Mouse (Mus musculus): Measurements from ENCODE around the gene Cpt2. TPM values are rescaled to one million over a fixed set of nuclear protein-coding genes. Genes with fewer than 3 reads are reported as not detected.

Gene Cpt2
- 100 to 1,000 TPM; 273 to 347 (median 313) TPM for total RNA-seq (2022)

DNA sequence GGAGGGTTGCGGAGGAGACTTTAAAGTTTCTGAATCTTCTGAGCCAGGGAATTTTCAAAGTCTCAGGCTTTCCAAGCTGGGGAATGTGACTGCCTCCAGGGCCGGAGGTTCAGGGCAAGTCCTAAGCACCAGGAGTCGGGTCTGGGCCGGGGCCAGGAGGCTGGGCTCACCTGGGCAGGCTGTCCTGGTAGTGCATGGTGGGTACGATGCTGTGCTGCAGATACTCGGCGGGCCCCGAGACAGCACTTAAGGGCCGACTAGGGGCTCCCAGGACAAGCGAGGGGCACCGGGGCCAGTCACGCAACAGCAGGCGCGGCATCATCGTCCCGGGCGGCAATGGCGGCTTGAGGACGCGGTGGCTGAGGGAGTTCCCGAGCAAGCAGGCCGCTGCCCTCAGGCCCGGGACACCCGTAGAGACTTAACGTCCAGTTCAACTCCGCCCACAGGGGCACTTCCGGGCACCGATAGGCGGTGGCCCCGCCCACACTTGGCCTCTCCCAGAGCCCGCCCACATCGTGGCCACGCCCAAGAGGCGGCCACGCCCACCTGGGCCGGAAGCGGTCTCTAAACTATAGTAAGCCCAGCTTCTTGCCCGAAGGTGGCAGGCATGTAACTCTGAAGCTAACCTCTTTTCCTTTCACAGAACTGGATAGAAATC, at the start of gene Cpt2:
Gene Cpt2, minus strand, starts transcription at position 466 of the 658 bp plus-strand sequence.
- peak; percentile 94 for DNase-seq (ENCODE audit: low spot score)

DNA sequence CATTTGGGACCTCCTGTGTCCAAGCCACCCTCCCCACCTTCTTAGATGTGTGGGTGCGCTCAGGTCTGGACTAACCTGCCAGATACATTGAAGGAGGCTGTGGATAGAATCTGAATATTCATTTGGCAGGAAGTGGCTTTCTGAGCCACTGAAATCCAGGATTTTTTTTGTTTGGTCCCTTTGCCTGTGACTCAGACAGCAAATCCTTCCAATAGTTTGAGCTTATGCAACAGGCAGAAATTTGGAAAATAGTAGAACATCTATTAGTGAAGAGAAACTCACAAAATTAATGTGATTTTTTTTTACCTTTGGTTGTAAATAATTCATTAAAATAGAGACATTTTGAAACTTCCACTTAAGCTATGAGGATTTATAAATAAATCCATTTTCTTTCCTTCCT, 47.8 kb upstream of the Cpt2 start:
- DNase-seq (ENCODE audit: low spot score), result peak; percentile 24

DNA sequence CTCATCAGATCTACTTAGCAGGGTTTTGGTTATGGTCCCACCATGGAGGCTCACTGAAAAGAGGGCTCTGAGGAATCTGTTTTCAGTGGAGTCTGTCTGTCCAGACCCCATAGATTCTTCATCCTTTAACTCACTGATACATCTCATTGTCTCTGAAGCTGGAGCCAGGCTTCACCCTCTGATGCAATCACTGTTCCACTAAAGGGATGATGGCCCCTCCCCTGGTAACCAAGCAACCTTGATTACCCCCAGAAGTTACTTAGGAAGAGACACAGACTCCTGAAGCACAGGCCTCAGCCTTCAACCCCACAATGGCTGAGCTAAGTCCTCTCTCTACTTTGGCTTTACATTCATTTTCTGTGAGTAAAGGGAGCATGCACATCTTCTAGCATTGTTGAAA, 46.4 kb upstream of the Cpt2 start:
- no peak for DNase-seq (ENCODE audit: low spot score)

DNA sequence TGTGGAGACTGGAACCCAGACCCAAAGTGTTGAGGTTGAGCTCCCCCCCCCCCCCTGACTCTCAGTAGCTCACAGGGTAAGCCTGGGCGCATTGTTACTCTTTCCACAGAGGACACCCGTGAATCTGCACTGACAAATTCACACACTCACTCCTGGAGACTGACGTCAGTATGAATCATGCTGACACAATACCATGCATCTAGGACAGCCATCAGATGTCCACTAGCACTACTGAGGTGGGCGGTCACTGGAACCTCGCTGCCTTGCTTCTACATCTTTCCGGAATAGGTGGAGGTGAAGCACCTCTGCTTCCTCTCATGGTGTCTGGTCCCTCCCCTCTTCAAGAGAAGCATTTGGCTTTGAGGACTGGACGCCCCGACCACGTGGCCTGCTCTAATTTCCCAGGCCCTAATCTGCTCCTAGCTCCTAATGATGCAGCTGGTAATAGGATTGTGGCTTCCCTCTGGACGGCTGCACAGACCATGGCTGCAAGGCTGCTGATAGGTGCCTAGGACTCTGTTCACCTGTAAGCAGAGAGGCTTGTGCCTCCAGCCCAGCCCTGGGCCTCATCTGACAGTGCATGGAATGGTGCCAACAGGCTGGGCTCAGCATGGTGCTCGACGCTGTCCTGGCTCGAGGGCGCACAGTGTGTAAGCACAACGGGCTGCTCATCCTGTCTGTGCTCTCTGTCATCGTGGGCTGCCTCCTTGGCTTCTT, 44.7 kb upstream of the Cpt2 start, which contains the start of gene Slc1a7:
Gene Slc1a7, plus strand, starts transcription at position 367 of the 717 bp plus-strand sequence.
- DNase-seq (ENCODE audit: low spot score), result no peak

DNA sequence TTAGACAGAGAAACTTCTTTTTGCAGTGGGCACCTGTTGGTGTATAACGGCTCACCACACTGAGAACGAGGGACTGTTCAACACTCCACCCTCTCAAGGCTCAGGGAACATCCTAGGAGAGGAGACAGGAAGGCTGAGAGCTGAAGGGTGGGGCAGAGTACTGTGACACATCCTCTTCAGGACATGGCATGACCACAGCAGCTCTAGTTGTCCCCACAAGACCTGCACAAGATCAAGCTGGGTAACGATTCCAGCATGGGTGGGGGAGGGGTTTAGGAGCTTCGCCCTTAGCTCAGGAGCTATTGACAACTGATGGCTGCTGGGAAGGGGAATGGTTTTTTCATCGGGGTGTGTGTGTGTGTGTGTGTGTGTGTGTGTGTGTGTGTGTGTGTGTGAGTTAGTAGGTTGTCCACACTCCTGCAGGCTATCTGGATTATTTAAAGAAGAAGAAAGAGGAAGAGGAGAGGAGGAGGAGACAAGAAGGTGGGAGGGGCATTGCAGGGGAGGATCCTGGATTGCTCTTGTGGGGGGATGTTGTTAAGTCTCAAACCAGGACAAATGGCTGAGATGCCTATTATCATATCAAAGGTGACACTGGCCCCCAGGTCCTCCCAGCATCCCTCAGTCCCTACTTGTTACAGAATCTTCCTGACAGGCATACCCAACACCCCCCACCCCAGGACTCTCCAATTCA, 43.2 kb upstream of the Cpt2 start:
- DNase-seq (ENCODE audit: low spot score), result no peak

DNA sequence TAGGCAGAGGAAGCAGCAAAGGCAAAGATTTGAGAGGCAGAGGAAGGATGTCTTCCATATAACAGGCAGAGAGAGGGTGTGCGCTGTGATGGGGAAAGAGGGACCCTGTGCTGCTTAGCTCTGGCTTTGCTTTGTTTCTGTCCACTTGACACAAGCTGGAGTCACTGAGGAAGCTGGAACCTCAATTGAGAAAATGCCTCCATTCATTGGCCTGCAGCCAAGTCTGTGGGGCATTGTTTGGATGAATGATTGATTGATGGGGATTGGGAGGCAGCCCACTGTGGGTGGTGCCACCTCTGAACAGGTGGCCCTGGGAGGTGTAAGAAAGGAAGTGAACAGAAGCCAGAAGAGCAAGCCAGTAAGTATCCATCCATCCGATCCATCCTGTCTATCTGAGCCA, 39.4 kb upstream of the Cpt2 start:
- no peak for DNase-seq (ENCODE audit: low spot score)

DNA sequence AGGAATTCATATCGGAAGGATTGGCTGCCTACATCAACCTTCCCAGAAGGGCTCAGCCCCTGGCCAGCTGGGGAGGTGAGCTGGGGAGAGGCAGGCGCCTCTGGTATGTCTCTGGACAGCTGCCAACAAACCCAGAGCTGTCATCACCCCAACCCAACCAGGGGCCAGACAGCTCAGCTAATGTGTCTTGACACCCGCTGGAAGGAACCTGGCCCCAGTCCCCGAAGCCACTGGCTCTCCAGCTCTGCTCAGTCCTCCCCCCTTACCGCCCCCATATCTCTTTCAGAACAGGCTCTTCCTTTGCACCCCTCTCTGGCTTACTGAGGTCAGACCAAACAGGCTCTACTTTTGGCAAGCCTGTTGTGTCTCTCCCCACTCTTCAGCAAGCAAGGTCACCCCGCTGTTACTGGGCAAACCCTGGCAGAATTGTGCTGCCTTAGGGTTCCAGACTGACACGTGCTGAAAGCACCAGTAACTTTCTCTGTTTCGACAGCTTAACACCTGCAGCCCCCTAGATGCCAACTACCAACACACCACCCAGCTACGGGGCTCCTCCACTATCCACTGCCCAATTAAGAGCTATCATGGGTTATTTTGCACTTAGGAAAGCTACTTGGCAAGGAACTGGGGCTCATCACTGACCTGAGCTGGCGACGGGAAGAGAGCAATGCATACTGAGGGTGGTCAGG, 38.8 kb upstream of the Cpt2 start:
- DNase-seq (ENCODE audit: low spot score), result peak; percentile 79

DNA sequence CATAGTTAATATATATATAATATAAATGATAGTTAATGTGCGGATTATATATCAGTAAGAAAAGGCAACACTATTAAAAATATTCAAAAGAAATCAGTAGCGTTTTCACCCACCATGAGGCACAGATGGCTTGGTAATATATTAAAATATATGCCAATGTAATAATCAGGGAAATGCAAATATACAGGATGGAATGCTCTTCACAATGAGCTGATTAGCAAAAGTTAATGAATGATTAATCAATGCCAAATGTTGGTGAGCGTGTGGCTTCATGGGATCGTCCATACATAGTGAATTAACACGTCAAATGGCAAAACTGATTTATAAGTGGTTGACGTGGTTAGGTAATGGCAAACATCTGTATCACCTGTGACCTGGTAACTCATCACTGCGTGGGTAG, 35.1 kb upstream of the Cpt2 start:
- DNase-seq (ENCODE audit: low spot score), result no peak

DNA sequence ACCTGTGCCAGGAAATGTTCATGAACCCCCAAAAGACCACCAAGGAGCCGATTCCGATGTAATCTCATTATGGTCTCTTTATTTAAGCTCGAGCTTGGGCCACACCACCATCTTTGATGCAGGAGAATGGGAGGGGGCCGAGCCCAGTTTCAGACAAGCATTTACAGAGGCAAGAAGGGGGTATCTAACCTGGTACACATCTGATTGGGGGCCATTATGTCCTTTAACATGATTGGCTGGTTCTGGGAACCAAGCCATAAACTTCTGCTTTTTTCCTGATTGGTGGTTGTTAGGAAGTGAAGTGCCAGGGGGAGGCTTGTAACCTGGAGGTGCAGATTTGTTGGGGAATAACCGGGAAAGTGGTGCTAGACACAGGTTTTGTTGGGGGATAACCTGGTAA, 32.3 kb upstream of the Cpt2 start:
- DNase-seq (ENCODE audit: low spot score), result no peak

DNA sequence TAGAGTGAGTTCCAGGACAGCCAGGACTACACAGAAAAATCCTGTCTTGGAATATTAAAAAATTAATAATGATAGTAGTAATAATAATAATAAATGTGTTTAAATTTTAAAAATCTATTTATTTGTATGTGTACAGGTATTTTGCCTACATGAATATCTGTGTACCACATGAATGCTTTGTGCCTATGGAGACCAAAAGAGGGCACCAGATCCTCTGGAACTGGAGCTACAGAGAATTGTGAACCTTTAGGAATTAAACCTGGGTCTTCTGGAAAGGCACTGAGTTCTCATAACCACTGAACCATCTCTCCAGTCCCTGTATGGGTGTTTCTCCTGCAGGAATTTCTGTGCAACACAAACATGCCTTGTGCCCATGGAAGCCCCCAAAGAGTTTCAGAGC, 29.4 kb upstream of the Cpt2 start:
- no peak for DNase-seq (ENCODE audit: low spot score)

DNA sequence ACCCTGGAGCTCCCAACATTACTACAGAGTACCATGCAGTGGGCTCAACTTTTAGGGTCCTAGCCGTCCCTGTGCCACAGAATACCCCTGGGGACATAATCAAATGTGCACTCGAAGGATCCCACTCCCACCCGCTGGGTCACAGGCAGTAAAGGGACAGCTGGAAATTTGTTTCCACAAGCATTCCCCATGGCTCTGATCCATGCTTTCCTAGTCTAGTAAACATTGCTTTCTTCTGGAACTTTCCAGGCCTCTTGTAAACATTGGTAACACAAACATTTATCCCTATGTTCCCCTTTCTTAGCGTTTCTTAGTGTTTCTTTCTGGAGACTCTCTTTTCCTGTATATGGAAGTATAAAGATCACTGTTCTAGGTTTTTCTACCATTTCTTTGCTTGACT, 26.5 kb upstream of the Cpt2 start:
- no peak for DNase-seq (ENCODE audit: low spot score)

DNA sequence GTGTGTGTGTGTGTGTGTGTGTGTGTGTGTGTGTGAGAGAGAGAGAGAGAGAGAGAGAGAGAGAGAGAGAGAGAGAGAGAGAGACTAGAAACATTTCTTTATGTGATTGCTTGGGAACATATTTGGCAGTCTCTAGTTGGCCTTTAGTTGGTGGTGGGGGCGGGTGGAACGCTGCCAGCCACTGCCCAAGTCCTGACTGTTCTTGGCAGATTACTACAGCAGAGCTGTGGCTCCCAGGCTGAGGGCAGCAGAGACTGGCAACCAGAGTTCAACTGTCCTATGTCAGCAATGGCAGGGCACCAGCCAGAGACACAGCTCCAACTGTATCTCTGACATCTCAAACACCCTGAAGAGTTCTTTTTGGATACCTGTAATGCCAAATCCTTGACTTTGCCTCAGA, 20.7 kb upstream of the Cpt2 start:
- no peak for DNase-seq (ENCODE audit: low spot score)

DNA sequence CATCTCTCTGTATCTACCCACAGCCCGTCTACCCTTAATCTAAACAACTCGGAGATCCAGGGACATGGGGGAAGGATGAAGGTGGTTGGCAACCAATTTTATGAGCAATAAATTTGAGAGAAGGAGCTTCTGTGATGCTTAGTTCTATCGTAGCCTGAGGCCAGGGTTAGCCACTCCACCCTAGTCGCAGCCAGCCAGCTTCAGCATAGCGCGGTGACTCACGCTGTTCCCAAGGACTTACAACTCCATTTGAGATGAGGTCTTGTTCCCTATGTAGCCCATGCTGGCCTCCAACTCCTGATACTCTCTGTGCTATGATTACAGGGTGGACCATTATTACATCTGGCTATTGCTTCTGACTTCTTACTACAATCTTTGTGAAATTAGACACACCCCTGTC, 19.3 kb upstream of the Cpt2 start:
- DNase-seq (ENCODE audit: low spot score), result no peak

DNA sequence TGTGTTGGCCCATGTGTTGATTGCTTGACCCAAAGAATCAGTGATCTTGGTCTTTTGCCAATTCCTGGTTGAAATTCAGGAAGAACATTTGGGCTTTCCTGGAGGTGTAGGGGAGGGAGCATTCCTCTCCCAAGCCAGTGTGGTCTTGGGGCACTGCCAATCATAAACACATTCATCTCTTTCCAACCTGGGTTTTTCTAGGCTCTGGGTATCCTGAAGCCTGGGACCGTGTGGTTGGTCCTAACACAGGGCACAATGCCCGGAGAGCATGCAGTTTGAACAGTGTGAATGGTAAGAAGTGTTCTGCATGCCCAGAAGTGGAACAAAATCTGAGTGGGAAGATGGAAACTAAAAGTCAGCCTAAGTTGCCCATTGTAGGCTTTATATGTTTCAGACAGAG, 14.7 kb upstream of the Cpt2 start:
- DNase-seq (ENCODE audit: low spot score), result no peak

DNA sequence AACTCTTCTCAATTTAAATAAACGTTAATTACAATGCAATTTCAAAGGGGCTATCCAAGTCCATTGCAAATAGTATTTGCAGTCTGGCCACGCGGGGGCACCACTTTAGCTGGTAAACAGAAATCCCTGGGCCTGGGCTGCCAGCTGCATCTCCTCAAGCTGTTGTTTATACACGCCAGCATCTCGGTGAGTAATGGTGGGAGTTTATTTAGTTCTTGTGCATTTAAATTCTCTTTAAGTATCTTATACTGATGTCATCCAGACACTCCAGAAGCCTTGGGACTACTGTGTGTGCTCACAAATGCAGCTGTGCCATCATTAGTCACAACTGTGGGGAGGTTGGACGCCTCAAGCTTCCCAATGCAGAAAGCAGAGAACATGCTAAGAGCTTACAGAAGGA, 13.9 kb upstream of the Cpt2 start:
- DNase-seq (ENCODE audit: low spot score), result peak; percentile 62

DNA sequence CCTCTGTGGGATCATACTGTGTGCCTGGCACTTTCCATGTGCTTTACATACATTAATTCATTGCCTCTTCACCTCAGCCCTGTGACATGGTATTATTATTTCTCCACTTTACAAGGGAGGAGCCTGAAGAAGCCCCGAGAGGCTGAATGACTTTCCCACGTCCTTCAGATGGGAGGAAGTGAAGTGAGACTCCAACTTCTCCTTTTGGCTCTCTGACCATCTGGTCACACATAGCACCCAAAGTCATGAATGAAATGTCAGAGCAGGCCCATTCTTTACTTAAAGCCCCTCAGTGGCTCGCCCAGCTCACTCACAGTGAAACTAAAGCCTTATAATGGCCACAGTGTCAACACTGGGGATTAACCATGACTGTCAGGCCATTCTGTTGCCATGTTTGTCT, 11.8 kb upstream of the Cpt2 start:
- DNase-seq (ENCODE audit: low spot score), result no peak

DNA sequence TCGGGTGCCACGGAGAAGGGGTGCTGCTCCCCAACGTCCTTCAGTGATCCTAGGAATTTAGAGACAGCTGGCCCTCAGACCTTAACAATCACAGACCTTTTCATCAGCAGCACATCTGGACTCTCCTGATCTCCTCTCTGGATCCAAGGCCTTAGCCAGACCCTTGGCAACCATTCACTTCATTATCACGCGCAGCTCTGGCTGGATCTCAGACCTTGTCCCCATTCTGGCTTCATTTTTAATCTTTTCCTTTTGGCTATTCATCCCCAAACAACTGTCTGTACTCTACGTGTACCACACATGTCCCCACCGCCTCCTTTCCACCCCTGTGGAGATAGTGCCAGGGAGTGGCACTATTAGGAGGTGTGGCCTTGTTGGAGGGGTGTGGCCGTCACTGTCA, 9.8 kb upstream of the Cpt2 start:
- DNase-seq (ENCODE audit: low spot score), result no peak

DNA sequence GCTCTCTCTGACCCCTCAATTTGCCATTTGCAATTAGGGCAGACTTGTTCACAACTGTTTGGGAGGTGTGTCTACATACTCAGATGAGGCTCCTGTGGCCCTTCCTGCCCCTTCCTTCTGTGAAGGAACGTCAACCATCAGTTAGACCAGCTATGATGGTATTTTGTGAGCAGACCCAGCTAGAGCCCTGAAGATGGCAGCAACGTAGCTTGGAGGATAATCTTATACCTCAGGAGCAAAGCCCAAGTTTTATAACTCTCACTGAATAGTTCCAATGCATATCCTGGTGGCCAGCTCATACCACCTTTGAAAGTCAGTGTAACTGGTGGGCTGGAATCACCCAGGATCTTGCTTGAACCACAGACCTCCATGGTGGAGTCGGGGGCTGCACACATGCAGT, 8.0 kb upstream of the Cpt2 start:
- DNase-seq (ENCODE audit: low spot score), result no peak

DNA sequence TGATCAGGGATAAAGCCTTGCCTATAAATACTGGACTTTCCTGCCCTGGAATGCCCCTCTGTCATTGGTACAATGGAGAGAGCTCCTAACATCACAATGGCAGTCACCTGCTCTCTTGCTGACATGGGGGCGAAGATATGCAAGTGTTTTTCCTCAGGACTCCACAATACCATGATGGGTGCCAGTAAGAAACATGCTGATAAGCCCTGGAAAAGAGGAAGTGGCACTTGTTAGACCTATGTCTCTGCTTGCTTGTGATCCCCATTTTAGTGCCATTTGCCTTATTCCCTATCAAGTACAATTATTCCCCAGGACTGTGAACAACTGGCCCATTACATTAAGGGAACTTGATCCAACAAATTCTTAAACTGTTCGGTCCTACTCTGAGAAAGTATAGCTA, 5.3 kb upstream of the Cpt2 start:
- DNase-seq (ENCODE audit: low spot score), result no peak

DNA sequence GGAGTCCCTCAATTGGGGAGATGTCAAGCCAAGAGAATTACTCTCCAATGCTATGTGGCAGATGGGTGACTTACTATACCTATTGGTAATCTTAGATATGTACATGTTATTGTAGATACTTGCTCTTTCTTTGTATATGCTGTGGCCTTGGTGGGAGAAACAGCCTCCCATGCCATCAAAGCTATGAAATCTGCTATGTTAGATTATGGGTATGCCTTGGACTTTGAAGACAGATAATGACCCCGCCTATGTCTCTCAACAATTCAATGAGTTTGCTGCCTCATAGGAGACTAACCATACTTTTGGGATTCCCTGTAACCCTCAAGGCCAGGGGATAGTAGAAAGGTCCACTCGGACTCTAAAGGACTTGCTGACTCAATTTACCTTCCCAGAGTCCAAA, 4.9 kb upstream of the Cpt2 start:
- DNase-seq (ENCODE audit: low spot score), result no peak

DNA sequence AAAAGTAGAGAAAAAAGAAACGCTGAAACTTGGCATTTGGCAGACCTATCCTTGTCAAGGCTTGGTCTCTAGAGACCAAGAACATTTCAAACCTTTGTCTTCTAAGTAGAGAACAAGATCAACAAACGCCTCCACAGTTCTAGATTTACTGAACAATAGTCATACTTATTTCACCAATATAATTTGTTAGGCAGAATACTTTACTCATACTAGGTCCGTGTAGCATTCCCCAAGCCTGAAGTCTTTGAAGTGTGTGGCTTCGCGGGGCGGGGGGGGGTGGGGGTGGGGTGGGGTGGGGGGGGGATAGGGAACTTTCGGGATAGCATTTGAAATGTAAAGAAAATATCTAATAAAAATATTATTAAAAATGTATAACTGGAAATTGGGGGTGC, 389 bp upstream of the Cpt2 start:
- DNase-seq (ENCODE audit: low spot score), result no peak

DNA sequence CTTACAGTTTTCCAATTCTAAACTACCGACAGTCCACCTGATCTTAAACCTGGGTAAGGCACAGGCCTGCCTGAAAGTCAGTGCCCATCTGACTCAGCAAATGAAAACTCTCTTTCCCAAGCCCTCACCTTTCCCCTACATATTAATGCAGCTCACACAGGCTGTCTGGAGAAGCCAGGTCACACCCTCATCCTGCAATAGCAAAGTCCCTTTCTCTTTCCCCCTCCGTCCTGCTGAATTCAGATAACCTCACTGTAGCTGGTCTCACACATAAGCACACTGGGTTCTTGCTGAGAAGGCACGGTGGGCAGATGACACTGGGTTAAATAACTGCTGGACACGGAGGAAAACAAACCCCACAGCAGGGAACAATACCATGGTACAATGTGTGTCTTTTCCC, 1.5 kb downstream of the Cpt2 start:
- peak; percentile 42 for DNase-seq (ENCODE audit: low spot score)

All from heart, adult 8-10 months (tissue).